Mouse (Mus musculus) liver, adult 2 months (tissue): ENCODE data around the gene Yes1.

Experiments
- CTCF ChIP-seq: fragments of 200-500 bp; IDR thresholded peaks from 2 replicates; pipeline ENCODE4 v1.5.1; 2011; ENCODE audit warnings: low read depth, low read length, control low read depth
- POLR2A ChIP-seq: fragments of 200-500 bp; IDR thresholded peaks from 2 replicates; pipeline ENCODE4 v1.6.1; 2011; ENCODE audit warnings: low read length, control low read depth; ENCODE audit not compliant: insufficient read depth; ENCODE audit errors: extremely low read depth

DNA sequence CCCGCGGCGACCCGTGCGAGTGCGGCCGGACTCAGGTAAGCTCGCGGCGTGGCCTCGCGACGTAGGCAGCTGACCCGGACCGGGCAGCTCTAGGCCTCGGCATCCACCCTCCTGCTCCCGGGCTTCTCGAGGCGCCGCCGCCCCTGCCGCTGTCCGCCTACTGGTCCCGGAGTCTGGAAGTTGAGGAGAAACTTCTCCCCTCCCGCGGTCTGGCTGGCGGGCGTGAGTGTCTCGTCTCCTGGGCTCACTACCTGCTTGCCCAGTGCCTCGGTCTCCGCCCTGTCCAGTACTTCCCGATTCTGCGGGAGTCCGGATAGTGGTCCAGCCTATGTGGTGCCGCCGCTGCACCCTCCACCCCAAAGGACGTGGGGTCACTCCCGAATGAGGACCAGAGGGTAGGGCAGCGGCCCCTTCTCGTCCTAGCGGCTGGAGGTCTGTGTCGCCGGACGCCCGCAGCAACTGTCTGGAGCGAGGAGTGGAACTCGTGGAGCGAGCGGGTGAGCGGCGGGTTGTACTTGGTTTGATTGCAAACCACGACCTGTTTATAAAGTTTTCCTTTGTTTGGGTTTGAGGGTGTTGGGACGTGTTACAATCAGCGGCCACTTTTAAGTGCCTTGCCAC lies 480 bp downstream of the Yes1 start:
- TF ChIP-seq POLR2A (no peak), CTCF (no peak)
